Mouse (Mus musculus): ENCODE results near the gene Fzd2.

Gene Fzd2

DNA sequence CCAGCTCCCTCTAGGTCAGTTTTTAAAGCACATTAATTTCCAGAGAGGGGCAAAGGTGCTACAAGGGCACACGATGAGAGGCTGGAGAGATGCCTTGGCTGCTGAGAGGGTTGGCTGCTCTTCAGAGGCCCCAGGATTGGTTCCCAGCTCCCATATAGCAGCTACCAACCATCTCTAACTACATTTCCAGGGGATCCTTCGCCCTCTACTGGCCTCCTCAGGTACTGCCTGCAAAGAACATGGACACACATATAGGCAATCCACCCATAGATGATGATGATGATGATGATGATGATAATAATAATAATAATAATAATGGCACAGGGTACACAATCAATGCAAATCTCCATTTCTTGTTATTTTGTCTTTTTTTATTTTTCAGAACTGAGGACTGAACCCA lies 15.3 kb downstream of the Fzd2 start:
- DNase-seq (ENCODE audit: inconsistent ontology term), result no peak

DNA sequence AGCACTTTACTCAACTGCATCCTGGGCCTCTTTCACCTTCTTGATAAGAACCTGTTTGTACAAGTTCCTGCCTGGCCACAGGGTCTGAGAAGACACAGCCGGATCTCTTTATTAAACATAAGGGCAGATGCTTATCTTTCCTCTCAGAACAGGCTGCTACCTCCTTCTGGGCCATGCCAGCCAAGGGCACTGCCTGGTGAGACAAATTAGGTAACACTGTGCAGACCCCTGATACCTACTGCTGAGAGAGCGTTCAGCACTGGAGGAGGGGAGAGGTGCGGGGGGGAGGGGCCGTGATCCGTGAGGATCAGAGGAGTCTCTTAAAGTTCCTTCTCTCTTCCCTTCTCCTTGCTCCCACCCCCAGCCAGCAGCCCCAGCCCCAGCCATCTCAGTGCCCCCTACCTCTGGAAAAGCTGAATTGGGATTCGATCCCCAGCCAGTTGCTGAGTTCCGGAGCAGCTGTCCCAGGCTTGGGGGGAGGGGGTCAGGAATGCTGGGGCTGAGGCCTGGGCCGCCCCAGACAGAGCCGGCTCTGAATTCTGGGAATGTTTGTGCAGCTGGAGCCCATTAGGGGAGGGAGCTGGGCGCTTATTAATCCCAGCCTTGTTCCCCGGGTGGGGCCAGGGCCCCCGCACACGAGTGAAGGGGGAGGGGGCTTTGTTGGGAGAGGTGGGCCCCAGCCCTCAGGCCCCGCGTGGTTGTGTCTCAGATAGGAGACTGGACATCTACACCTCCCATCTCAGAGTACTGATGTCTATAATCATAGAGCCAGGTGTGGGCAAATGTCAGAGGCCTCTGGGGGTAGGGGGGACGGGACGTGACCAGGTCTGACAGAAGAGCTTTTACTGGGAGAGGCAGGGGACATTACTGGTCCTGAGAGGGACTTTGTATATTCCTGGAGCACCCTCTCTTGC lies 19.9 kb downstream of the Fzd2 start:
- peak; percentile 83 for DNase-seq (ENCODE audit: inconsistent ontology term)

DNA sequence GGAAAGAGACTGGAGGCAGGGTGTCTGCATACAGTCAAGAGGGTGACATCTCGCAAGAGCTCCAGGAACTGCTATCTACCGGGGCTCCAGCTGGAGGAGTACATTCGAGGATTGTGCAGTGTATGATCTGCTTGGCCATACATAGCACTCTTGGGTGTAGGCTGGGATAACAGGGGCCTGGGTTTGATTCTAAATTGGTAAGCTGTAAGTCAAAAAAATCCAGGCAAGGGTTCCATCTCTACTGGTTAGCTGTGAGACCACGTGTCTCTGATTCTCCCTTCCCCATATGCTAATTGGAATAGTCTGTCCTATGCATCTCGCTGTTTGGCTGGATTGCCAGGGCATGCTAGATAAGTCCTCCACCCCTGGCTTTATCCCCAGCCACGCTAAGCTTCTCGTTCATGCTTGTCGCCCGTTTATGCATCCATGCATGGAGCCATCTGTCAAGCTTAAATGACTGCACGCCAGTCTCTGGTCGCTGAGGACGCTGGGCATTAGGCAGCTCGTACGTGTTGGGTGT lies 20.8 kb downstream of the Fzd2 start:
- DNase-seq (ENCODE audit: inconsistent ontology term), result no peak

- no peak for DNase-seq (ENCODE audit: inconsistent ontology term)
Measured at GRCm38 (mm10) chr11:102627171-102627931, 23.2 kb downstream of the Fzd2 start.

DNA sequence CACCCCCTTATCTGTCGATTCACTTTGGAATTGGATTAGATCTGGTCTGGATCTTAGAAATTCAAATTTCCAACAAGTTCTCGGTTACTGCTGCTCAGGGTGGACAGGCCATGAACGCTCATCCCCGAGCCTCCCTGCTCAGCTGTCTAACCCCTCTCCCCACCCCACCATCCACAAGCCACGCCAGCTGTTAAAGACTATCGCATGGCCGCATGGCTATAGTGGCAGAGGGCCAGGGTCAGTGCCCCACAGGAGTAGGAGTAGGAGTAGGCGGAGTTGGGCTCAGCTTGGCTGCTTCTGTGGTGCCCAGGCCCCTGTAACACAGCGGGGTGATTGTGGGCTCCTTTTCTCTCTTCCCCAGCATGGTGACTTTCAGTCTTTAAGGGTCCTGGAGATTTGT lies 24.3 kb downstream of the Fzd2 start:
- DNase-seq (ENCODE audit: inconsistent ontology term), result no peak

DNA sequence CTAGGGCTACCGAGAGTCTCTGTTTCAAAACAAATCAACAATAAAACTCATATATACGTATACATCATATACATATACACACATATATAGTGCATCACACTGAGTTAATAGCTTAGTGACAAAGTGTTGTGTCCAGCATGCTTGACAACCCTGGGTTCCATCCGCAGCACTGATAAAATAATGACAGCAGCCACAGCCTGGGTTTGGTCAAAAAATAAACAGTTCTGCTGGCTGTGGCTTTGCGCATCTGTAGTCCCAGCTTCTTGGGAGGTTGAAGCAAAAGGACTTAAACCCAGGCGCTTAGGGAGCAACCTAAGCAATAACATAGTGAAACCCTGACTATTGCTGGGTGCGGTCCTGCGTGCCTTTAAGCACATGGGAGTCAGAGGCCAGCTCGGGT lies 25.2 kb downstream of the Fzd2 start:
- no peak for DNase-seq (ENCODE audit: inconsistent ontology term)

DNA sequence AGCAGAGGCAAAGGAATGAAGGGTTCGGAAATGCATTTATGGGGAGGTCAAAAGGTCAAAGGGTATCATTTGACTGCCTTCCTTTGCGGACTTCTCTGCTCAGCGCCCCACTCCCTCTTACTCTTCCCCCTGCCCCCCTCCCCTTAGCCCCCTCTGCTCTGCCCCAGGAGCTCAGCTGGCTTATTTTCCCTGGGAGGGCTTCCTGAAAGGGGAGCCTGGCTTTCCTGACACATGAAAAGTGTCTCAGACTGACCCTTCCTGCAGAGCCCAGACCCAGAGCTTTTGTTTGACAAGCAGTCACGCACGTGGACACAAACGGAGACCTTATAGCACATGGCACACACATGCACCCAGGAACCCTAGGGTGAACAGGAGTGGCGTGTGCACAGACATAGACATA lies 26.5 kb downstream of the Fzd2 start:
- no peak for DNase-seq (ENCODE audit: inconsistent ontology term)

DNA sequence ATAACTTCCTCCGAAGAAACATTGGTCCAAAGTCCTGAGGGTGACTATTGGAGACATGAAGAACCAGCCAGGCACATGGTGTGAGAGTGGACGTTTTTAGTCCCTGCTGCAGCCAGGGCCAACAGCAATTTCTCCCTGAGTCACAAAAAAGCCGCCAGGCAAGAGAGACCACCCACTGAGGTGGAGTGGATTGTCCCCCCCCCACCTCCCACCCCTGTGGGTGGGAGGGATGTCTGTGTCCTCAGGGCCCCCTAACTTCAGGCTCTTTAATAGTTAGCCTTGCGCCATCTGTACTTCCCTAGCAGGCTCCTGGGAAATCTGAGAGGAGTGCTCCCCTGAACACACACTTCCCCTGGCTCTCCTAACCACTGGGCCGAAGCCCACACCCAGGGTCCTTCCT lies 27.0 kb downstream of the Fzd2 start:
- DNase-seq (ENCODE audit: inconsistent ontology term), result no peak

DNA sequence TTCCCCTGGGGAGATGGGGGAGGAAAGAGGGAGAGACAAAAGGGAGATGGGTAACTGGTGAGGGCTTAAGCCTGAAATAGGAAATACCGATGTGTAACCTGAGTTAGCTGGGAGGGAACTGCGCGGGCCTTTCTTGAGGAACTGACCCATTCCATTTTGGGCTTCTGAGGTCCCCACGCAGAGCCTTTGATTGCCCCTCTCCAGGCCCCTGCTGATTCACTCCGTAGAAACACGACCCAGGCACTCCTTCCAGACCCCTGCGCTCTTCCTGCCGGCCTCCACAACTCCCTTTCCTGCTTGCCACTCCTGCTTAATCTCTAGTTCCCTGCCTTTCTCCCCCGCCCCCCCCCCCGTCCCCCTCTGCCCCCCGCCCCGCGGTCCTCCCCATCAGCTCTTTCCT lies 28.5 kb downstream of the Fzd2 start:
- no peak for DNase-seq (ENCODE audit: inconsistent ontology term)

DNA sequence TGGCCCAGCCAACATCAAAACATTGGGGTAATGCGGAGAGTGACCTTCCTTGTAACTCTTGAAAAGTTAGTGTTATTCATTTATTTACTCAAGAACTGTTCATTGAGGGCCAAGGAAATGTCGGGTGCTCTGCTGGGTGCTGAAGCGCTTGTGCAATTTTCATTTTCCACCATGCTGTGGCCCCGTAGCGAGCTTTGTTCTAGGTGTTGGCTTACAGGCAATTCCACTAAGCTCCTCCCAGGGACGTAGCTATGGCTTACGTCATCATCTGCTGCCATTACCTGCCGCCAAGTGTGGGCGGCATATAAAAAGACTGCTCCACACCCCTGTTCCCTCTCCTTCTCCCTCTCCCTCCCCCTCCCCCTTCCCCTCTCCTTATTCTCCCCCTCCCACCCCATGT lies 29.2 kb downstream of the Fzd2 start:
- no peak for DNase-seq (ENCODE audit: inconsistent ontology term)

- DNase-seq (ENCODE audit: inconsistent ontology term), result no peak
Measured at GRCm38 (mm10) chr11:102636887-102637286, 32.7 kb downstream of the Fzd2 start.

DNA sequence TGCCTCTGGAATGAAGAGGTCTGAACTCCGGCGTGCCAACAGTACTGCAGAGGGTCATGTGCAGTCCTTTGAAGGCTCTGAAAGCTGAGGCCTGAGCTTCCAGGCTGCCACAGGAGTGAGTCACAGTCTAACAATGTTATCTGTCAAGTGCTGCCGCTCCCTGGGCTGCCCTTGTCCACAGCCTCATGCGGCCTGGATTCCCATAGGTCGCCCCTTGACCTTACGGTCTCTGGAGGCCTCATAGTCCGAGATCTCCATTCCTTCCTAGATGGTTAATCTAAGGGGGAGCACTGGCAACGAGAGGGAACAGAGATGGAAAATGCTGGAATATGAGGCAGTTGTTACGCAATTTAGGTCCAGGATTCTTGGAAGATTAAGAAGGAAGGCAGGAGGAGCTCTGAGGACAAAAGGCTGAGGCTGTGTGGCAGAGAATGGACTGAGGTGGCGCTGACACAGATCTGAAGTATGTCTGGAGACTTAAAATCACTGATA lies 39.7 kb downstream of the Fzd2 start:
- peak; percentile 88 for DNase-seq (ENCODE audit: inconsistent ontology term)

- DNase-seq (ENCODE audit: inconsistent ontology term), result no peak
Measured at GRCm38 (mm10) chr11:102646226-102646625, 42.0 kb downstream of the Fzd2 start.

DNA sequence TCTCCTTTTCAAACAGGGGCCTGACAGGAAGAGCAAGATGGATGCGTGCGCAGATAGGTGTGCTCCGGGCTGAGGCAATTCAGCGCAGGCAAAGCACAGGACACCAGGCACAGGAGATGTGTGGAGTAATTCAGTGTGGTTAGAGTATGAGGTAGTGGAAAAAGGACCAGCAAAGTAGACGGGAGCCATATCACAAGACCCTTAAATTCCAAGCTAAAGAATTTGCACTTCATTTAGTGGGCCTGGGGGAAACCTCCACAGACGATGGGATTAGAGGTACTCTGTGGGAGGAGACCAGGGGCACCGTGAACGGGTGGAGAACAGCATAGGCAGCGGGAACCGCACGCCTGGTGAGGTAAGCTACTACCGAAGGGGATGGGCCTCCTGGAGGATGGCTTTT lies 43.7 kb downstream of the Fzd2 start:
- DNase-seq (ENCODE audit: inconsistent ontology term), result no peak

GRCm38 (mm10) chr11:102651381-102651780 lies 47.2 kb downstream of the Fzd2 start:
- peak; percentile 51 for DNase-seq (ENCODE audit: inconsistent ontology term)

GRCm38 (mm10) chr11:102652844-102653243 lies 48.6 kb downstream of the Fzd2 start:
- DNase-seq (ENCODE audit: inconsistent ontology term), result no peak

GRCm38 (mm10) chr11:102655888-102656287 lies 51.7 kb downstream of the Fzd2 start:
- DNase-seq (ENCODE audit: inconsistent ontology term), result peak; percentile 66

DNA sequence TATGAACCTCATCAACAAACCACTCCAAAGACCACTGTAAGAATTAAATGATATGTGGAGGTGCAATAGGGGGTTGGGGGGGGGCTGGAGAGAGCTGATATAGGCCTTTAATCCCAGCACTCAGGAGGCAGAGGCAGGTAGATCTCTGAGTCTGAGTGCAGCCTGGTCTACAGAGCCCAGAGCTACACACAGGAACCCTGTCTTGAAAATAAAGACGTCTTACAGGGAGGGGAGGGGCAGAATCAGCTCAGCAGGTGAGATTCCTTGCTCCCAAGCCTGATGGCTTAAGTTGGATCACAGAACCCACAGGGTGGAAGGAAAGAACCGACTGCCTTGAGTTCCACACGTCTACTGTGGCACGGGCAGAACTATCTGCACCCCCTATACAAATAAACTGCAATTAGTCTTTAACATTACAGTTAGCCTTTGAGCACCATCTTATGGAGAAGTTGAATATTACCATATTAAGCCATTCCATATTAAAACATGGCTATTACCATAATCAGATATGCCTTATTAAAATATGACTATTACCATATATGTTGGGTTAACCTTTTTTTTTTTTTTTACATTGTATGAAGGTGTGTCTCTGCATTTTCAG lies 52.2 kb downstream of the Fzd2 start:
- peak; percentile 6 for DNase-seq (ENCODE audit: inconsistent ontology term)

DNA sequence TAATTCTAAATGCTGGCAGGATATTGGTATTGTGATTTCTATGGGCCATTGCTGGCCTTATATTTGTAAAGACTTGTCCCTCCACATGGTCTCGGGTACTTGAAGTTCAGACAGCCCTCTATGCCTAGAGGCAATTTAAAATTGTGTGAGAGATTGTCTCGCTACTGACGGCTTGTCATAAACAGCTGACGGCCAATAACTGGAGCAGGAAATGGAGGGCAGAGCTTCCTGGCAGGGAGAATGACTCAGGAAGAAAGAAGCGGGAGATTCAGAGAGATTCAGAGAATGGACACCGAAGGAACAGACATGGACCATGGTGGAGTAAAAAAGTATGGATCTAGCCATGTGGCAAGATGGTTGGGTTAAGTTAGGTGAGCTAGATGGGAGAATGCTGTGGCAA lies 52.7 kb downstream of the Fzd2 start:
- no peak for DNase-seq (ENCODE audit: inconsistent ontology term)
